Mouse (Mus musculus) MEL (cell line): ENCODE data around the gene Lix1.

ENCODE experiments used
- CHD1 ChIP-seq: IDR thresholded peaks from 2 replicates; pipeline ENCODE4 v1.6.1; 2012; ENCODE audit warnings: low read depth, mild to moderate bottlenecking, inconsistent platforms, low read length, improper control_type of control experiment
- CTCF ChIP-seq, 3 experiments: IDR thresholded peaks in 2 of 3; conservative IDR thresholded peaks in 1 of 3; 2 replicates each; pipeline ENCODE4 v1.5.1; 2011 to 2012; ENCODE audit warnings: low read length in 3 of 3, low read depth in 2 of 3, mild to moderate bottlenecking in 2 of 3, improper control_type of control experiment in 1 of 3, inconsistent platforms in 1 of 3, mixed read lengths in 1 of 3, moderate library complexity in 1 of 3; ENCODE audit not compliant: control insufficient read depth in 1 of 3, insufficient read depth in 1 of 3, poor library complexity in 1 of 3, severe bottlenecking in 1 of 3
- ELF1 ChIP-seq: IDR thresholded peaks from 2 replicates; pipeline ENCODE4 v1.6.1; 2014; ENCODE audit warnings: low read depth, mild to moderate bottlenecking, inconsistent platforms, low read length, improper control_type of control experiment, moderate library complexity
- EP300 ChIP-seq, 2 experiments: IDR thresholded peaks; 2 replicates each; pipeline ENCODE4 v1.6.1; 2011; ENCODE audit warnings: improper control_type of control experiment in 2 of 2, low read length in 2 of 2, low read depth in 1 of 2, mild to moderate bottlenecking in 1 of 2
- HCFC1 ChIP-seq: IDR thresholded peaks from 2 replicates; pipeline ENCODE4 v1.6.1; 2012; ENCODE audit warnings: low read depth, mild to moderate bottlenecking, inconsistent platforms, low read length, improper control_type of control experiment, moderate library complexity
- ZKSCAN1 ChIP-seq: IDR thresholded peaks from 2 replicates; pipeline ENCODE4 v1.6.1; 2012; ENCODE audit warnings: low read depth, mild to moderate bottlenecking, inconsistent platforms, low read length, improper control_type of control experiment, moderate library complexity

GRCm38 (mm10) chr17:17441876-17442498, 39.5 kb downstream of the Lix1 start:
- TF ChIP-seq CHD1 = no peak
- no peak for TF ChIP-seq ZKSCAN1
- TF ChIP-seq CTCF (IDR thresholded peaks at IDR 0.05 in 2 of 3, conservative IDR thresholded peaks at IDR 0.05 in 1 of 3; ENCODE audit: control insufficient read depth in 1 of 3, insufficient read depth in 1 of 3, low read depth in 2 of 3, low read length in 3 of 3, poor library complexity in 1 of 3, severe bottlenecking in 1 of 3) = no peak
- no peak for TF ChIP-seq HCFC1
- no peak for TF ChIP-seq EP300 (IDR thresholded peaks at IDR 0.05; ENCODE audit: low read depth in 1 of 2, low read length in 2 of 2)
- TF ChIP-seq ELF1 = no peak
